Mouse (Mus musculus): ENCODE measurements around the gene Vamp8. TPM values are rescaled to one million over a fixed set of nuclear protein-coding genes. Genes with fewer than 3 reads are reported as not detected.

Vamp8 gene
- total RNA-seq, 1 experiment from 2014 or later = 281 TPM

- peak; percentile 93 for ATAC-seq (replicated peaks; ENCODE audit: low read depth, poor library complexity, severe bottlenecking)
These were observed 16.6 kb upstream of the Vamp8 start for GRCm38 (mm10) chr6:72407119-72407518.

- no peak for ATAC-seq (replicated peaks; ENCODE audit: low read depth, poor library complexity, severe bottlenecking)
These were observed 14.9 kb upstream of the Vamp8 start for GRCm38 (mm10) chr6:72405356-72405755.

- ATAC-seq (replicated peaks; ENCODE audit: low read depth, poor library complexity, severe bottlenecking) = peak; percentile 83
These were observed 11.4 kb upstream of the Vamp8 start for GRCm38 (mm10) chr6:72401875-72402274.

GRCm38 (mm10) chr6:72399967-72400366, 9.5 kb upstream of the Vamp8 start:
- ATAC-seq (replicated peaks; ENCODE audit: low read depth, poor library complexity, severe bottlenecking) = no peak

- ATAC-seq (replicated peaks; ENCODE audit: low read depth, poor library complexity, severe bottlenecking) = no peak
These were observed 6.3 kb upstream of the Vamp8 start for GRCm38 (mm10) chr6:72396837-72397251.

GRCm38 (mm10) chr6:72392341-72392740, 1.8 kb upstream of the Vamp8 start:
- ATAC-seq (replicated peaks; ENCODE audit: low read depth, poor library complexity, severe bottlenecking) = no peak

- peak; percentile 4; the same call in 1 of the 2 replicates for ATAC-seq (replicated peaks; ENCODE audit: low read depth, poor library complexity, severe bottlenecking)
These were observed 455 bp upstream of the Vamp8 start for GRCm38 (mm10) chr6:72390795-72391521.

GRCm38 (mm10) chr6:72389471-72389940, 997 bp downstream of the Vamp8 start:
- peak; percentile 82 for ATAC-seq (replicated peaks; ENCODE audit: low read depth, poor library complexity, severe bottlenecking)

- no peak for ATAC-seq (replicated peaks; ENCODE audit: low read depth, poor library complexity, severe bottlenecking)
These were observed 1.6 kb downstream of the Vamp8 start for GRCm38 (mm10) chr6:72388791-72389329.

- ATAC-seq (replicated peaks; ENCODE audit: low read depth, poor library complexity, severe bottlenecking) = no peak
These were observed 2.2 kb downstream of the Vamp8 start for GRCm38 (mm10) chr6:72388266-72388665.

- no peak for ATAC-seq (replicated peaks; ENCODE audit: low read depth, poor library complexity, severe bottlenecking)
These were observed 2.7 kb downstream of the Vamp8 start for GRCm38 (mm10) chr6:72387816-72388215.

GRCm38 (mm10) chr6:72386561-72386960, 3.9 kb downstream of the Vamp8 start:
- ATAC-seq (replicated peaks; ENCODE audit: low read depth, poor library complexity, severe bottlenecking) = no peak

GRCm38 (mm10) chr6:72385258-72385657, 5.2 kb downstream of the Vamp8 start:
- no peak for ATAC-seq (replicated peaks; ENCODE audit: low read depth, poor library complexity, severe bottlenecking)

- peak; percentile 52 for ATAC-seq (replicated peaks; ENCODE audit: low read depth, poor library complexity, severe bottlenecking)
These were observed 6.6 kb downstream of the Vamp8 start for GRCm38 (mm10) chr6:72383952-72384351.

- ATAC-seq (replicated peaks; ENCODE audit: low read depth, poor library complexity, severe bottlenecking) = no peak
These were observed 7.2 kb downstream of the Vamp8 start for GRCm38 (mm10) chr6:72383142-72383820.

- no peak for ATAC-seq (replicated peaks; ENCODE audit: low read depth, poor library complexity, severe bottlenecking)
These were observed 8.0 kb downstream of the Vamp8 start for GRCm38 (mm10) chr6:72382494-72382893.

GRCm38 (mm10) chr6:72380131-72380770, 10.3 kb downstream of the Vamp8 start, which contains the start of gene Vamp5:
Vamp5 (minus strand) TSS chr6:72380468.
- peak; percentile 70 for ATAC-seq (replicated peaks; ENCODE audit: low read depth, poor library complexity, severe bottlenecking)

- ATAC-seq (replicated peaks; ENCODE audit: low read depth, poor library complexity, severe bottlenecking) = peak; percentile 41
These were observed 10.9 kb downstream of the Vamp8 start for GRCm38 (mm10) chr6:72379377-72380130.

- ATAC-seq (replicated peaks; ENCODE audit: low read depth, poor library complexity, severe bottlenecking) = no peak
These were observed 11.8 kb downstream of the Vamp8 start for GRCm38 (mm10) chr6:72378510-72379234.

Measured in common myeloid progenitor, adult 5-6 weeks (primary cell).